Mouse (Mus musculus) bone marrow macrophage, adult 2 months (primary cell): ENCODE data around the gene 4933428G20Rik. TPM values are rescaled to one million over a fixed set of nuclear protein-coding genes. Genes with fewer than 3 reads are reported as not detected.
A peak's percentile ranks its signal among the peaks of the same experiment; 100 is the strongest.

Source experiments
- H3K27ac ChIP-seq: 2 replicates; pipeline ENCODE4 v1.5.1; 2012; ENCODE audit warnings: low read depth, low read length; ENCODE audit not compliant: insufficient read depth
- H3K4me1 ChIP-seq: 2 replicates; pipeline ENCODE4 v1.6.1; 2012; ENCODE audit warnings: low read length; ENCODE audit not compliant: control insufficient read depth, insufficient read depth
- H3K4me3 ChIP-seq: 2 replicates; pipeline ENCODE4 v1.5.1; 2012; ENCODE audit warnings: mild to moderate bottlenecking, low read length, moderate library complexity; ENCODE audit not compliant: insufficient read depth
- CTCF ChIP-seq: IDR thresholded peaks from 2 replicates; pipeline ENCODE4 v1.5.1; 2012; ENCODE audit warnings: low read depth, mild to moderate bottlenecking, low read length, moderate library complexity
- POLR2A ChIP-seq: IDR thresholded peaks from 2 replicates; pipeline ENCODE4 v1.6.1; 2012; ENCODE audit warnings: mild to moderate bottlenecking, low read depth, low read length, borderline replicate concordance
- polyA plus RNA-seq: library from polyadenylated mRNA; stranded (reverse); fragments of >200 nt; gene quantifications from 2 replicates; pipeline ENCODE4 v1.2.4, GENCODE M21; 2012; ENCODE audit not compliant: missing spikeins, insufficient read depth, insufficient read length

4933428G20Rik gene
- polyA plus RNA-seq, 1 experiment, result not detected

DNA sequence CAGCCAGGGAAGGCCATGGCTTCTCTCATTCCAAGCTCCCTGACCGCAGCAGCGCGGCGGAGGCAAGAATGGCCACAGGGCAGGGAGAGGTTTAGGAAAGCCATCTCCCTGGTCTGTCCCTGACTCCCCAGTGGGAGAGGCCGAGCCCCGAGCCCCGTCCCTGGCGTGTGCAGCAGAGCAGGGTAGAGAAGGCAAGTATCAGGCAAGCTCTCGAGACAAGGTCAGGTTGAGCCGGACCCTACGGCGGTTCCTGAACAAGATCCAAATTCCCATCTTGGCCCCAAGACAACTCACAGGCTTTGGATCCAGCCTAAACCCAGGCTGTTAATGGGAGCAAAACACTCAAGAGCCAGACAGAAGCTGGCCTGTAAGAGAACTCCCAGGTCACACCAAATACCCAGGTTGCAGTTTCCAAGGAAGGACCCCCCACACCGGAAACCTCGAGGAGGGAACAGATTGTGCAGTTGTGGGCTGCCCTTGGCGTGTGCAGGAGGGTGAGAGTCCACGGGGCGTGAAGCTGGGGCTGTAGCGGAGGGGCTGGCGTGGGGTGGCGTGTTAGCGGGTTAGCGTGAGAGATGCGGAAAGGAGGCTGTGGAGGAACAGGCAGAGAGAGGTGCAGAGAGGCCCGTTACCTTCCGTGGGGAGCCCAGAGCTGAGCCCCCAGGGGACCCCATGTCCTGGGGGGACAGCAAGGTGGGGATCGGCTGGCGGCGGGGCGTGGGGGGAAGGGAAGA, 21.8 kb upstream of the 4933428G20Rik start:
- Histone ChIP-seq H3K4me1 (no peaks in the 10 kb centered on the region), H3K4me3 (no peak overlapping the region), H3K27ac (no peak overlapping the region)
- TF ChIP-seq POLR2A (no peak), CTCF (no peak)

DNA sequence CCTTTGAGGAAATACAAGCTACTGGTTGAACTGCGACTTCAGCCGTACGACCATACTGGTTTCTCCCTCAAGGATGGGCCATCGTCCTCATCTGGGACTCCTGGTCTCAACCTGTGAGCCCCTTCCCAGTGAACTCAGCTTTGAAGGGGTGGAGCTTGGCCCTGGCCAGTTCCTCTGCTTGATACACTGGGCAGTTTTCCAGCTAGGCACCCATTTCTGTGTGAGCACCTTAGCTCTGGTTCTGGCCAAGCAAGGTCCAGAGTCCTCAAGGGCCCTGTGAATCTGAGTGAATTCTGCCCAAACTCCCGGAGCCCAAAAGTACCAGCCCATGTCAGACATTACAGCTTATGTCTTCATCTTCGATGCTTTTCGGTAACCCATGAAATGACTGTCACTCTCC, 20.4 kb upstream of the 4933428G20Rik start:
- Histone ChIP-seq H3K27ac (no peak overlapping the region), H3K4me3 (no peak overlapping the region), H3K4me1 (no peaks in the 10 kb centered on the region)
- TF ChIP-seq POLR2A (no peak), CTCF (no peak)

DNA sequence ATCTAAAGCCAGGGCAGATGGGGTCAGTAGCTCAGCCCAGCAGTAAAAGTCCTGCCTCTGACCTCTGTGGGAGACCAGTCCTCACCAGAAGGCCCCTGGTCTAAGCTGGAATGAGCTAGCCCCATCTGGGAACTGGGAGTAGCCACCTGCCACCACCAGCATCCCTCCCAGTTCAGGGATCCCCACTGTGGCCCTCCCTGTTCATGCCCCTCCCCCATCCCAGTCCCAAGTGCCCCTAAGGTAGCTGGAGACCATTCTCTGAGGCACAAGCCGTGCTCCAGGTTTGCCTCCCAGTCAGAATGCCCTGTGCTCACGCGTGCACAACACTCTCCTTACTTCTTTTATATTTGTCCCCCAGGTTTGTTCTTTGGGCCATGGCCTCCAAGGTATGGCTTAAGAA, 12.9 kb upstream of the 4933428G20Rik start:
- TF ChIP-seq POLR2A, result no peak
- Histone ChIP-seq H3K4me3 (no peak overlapping the region), H3K27ac (no peak overlapping the region), H3K4me1 (peaks cover 14% of the 10 kb centered on the region)

DNA sequence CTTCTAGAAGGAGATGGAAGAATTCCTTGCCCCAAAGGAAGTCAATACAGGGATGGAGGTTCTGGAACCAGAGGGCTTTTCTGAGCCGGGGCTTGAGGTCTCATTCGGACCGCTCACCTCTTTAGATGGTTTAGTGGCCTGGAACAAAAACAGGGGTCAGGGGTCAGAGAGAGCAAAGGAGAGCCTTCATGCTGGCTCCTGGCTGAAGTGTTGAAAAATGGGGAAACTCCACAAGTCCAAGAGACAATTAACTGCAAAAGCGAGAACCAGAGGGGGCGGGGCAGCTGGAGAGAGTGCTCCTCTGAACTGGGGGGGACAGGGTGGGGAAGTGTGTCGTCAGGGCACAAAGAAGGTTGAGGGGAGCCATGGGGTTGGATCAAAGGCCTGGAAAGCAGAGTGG, 12.4 kb upstream of the 4933428G20Rik start:
- Histone ChIP-seq H3K4me3 (peak overlapping the region; percentile 22; the same call in 1 of the 2 replicates), H3K4me1 (peaks cover 14% of the 10 kb centered on the region), H3K27ac (peak overlapping the region; percentile 61)

DNA sequence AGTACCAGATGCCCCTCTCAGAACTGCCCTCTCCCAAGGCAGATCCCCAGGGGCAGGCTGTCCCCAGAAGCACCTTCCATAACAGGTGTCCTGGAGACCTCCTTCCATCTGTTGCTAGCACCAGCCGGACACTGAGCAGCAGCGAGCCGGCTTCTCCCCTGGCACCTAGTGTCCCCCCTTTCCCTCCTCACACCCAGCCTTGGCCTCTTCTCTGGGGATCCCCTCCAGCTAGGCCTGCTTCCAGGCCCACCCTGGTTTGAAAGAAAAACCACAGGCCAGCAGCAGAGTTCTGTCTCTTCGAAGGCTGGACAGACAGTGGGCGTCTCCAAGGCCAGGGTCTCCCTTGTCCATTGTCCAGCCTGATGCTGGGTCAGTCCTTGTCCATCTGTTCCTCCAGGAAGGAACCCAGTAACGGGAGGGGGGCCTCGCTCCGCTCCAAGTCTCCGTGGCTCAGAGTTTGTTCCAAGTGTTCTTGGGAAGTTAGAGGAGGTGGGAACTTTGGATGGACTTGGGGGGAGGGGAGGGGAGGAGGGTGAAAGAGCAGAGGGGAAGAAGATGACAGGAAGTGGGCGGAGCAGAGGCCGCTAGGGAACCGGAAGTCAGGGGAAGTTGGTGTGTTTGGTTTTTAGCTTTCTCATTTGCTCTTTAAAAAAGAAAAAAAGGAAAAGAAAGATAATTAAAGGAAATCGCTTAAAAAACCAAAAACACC, 11.7 kb upstream of the 4933428G20Rik start:
- Histone ChIP-seq H3K4me1 (peaks cover 14% of the 10 kb centered on the region), H3K27ac (peak overlapping the region; percentile 61), H3K4me3 (peak overlapping the region; percentile 39)
- no peak for TF ChIP-seq CTCF
- no peak for TF ChIP-seq POLR2A

More for the DNA sequence above, 12.4 kb upstream of the 4933428G20Rik start:
- TF ChIP-seq POLR2A (no peak), CTCF (no peak)

DNA sequence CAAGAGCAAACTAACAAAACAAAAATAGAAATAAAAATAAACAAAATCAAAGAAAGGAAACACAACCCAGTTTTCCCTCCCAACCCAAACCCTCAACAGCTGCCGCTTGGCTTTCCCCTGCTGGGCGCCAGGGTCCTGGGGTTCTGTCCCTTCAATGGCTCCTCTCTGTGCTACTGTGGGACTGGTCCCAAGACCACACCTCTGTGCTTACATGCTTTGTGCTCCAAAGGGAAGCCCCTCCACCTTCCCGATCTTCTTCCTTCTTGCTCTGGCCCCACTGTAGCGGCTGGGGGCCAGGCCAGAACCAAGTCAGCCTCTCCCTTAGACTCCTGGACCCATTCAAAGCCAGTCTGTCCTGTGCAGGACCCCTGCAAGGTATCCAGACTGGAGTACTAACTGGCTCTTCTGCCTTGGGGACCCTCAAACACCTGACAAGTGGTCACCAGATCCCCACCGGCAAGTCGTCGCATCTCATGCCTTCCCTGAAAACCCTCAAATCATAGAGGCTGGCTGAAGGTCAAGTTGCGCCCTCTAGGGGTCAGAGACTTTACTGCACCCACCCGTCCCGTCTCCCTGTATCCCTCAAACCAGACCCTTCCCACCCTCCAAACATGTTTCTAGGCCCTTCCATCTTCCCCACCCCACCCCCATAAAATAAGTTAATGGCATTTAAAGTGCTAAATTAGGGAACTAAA, 11.0 kb upstream of the 4933428G20Rik start:
- no peak overlapping the region for H3K27ac ChIP-seq
- H3K4me1 ChIP-seq, result peaks cover 17% of the 10 kb centered on the region
- TF ChIP-seq POLR2A, result no peak
- TF ChIP-seq CTCF, result peak; percentile 76
- H3K4me3 ChIP-seq, result no peak overlapping the region

DNA sequence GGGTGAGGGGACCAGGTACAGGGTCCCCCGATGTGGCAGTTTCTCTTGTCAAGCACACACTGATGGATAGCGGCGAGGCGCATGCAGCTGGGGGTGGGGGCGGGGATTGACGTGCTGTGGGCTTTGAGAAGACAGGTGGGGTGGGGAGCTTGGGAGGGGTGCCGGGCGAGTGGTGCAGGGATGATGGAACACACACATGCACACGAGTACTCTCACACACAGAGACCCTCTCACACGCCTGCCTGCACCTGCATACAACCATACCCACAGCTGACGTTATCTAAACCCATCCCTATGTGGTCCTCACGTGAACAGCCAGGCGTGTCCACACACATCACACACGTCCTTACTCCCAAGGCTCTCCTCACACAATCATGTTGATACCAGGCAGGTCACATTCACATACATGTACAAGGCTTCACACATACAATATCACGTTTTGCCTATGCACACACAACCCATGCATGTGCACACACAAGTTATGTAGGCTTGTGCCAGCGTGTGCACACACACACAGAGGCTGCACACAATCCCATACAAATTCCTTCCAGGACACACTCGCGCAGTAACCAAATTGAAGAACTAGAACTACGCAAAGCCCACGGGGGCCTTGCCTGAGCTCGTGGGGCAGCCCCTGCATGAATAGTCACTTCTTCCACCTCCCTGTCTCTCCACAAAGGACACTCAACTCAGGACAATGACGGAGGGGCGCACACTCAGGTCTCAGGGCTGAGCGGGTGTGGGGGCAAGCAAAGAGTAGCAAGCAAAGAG, 9.8 kb upstream of the 4933428G20Rik start:
- TF ChIP-seq POLR2A (no peak), CTCF (no peak)
- H3K27ac ChIP-seq, result no peak overlapping the region
- peaks cover 19% of the 10 kb centered on the region for H3K4me1 ChIP-seq
- H3K4me3 ChIP-seq, result no peak overlapping the region

DNA sequence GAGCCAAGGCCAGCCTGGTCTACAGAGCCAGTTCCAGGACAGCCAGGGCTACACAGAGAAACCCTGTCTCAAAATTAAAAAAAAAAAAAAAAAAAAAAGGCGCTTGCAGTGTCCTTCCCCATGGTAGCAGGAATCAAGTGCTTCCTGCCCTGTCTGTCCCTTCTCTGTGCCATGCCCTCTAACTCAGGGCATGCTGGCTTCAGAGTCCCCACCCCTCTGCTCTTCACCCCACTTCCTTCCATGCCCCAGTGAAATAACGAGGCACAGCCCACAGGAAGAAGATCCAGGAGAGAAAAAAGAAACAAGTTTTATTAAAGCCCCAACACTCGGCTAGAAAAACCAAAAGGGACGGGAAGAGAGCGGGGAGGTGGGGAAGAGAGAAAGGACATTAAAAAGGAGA, 8.9 kb upstream of the 4933428G20Rik start:
- Histone ChIP-seq H3K4me3 (no peak overlapping the region), H3K4me1 (peaks cover 19% of the 10 kb centered on the region), H3K27ac (no peak overlapping the region)
- TF ChIP-seq CTCF (no peak), POLR2A (no peak)

DNA sequence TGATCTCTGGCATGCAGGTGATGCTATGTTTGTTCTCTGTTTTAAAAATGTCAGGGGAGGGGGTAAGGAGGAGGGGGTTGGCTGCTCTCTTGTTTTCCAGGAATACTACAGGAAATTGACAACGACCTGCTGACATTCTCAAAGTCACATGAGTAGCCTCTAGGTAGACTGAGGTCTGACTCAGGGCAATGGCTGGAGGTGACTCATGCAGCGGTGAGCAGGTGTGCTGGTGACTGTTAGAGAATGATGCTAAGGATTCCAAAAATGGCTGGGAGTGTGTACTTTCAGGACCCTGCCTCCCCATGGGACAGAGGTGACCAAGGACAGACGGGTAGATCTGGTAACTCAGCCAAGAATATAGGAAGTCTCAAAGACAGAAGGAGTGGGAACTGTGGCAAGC, 8.1 kb upstream of the 4933428G20Rik start:
- TF ChIP-seq CTCF, result no peak
- TF ChIP-seq POLR2A, result no peak
- peaks cover 19% of the 10 kb centered on the region for H3K4me1 ChIP-seq
- no peak overlapping the region for H3K4me3 ChIP-seq
- no peak overlapping the region for H3K27ac ChIP-seq

DNA sequence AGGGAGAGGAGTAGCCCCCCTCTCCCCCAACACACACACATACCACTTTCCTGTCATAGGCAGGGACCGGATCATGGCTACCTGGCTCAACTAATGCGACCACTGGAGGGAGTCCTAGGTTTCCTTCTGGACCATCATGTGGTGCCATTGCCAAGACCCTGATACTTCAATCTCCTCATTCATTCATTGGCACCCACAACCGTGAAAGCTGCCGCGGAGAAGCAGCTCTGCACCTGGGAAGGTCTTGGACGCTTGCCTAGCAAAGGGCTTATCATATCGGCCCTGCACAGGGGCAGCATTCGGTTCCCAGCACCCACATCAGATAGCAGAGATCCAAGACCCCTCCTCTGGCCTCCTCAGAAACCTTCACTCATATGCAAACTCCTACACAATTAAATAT, 6.2 kb upstream of the 4933428G20Rik start:
- peaks cover 11% of the 10 kb centered on the region for H3K4me1 ChIP-seq

More for the DNA sequence above, 6.2 kb upstream of the 4933428G20Rik start:
- Histone ChIP-seq H3K4me3 (no peak overlapping the region), H3K27ac (no peak overlapping the region)
- TF ChIP-seq POLR2A (no peak), CTCF (no peak)
